Mouse (Mus musculus): Measurements from ENCODE around the gene Asap3. TPM values are rescaled to one million over a fixed set of nuclear protein-coding genes. Genes with fewer than 3 reads are reported as not detected.

The Asap3 gene
- polyA plus RNA-seq, 1 experiment from 2014 or later: 5.1 TPM

DNA sequence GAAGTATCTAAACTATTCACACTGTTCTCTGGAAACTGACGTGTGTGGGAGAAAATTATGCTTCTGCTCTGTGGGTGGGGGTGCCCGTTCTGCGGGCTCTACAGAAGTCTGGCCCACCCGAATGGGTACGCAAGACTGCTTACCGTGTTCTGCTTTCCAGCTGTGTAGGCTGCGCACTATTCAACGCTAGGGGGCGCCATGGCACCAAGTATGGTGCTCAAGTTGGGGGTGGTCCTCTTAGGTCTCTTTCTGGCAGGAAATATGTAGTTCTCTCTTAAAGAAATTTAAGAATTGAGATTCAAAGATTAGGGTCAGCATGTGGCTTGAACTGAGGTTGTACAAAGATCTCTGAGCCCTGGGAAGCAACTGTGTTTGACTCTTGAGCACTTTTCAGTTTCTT, 3.7 kb upstream of the Asap3 start:
- no peak for ATAC-seq (ENCODE audit: insufficient number of reproducible peaks, insufficient read depth, low FRiP score, low read depth)
- Histone ChIP-seq H3K27me3 (ENCODE audit: control insufficient read depth, insufficient read depth, low read length) (no peaks in the 10 kb centered on the region), H3K9ac (replicated peaks; ENCODE audit: low read depth, low read length) (no peak overlapping the region), H3K36me3 (ENCODE audit: control insufficient read depth, insufficient read depth, low read length) (no peaks in the 10 kb centered on the region), H3K27ac (ENCODE audit: low read length) (no peak overlapping the region), H3K4me1 (ENCODE audit: control insufficient read depth, insufficient read depth, low read length) (peaks cover 8% of the 10 kb centered on the region; the same call in 1 of the 2 replicates), H3K4me3 (ENCODE audit: low read depth, low read length) (no peak overlapping the region), H3K4me2 (replicated peaks; ENCODE audit: low read depth, low read length) (no peak overlapping the region), H3K9me3 (ENCODE audit: control insufficient read depth, low read depth, low read length) (no peaks in the 10 kb centered on the region)
- 2% methylated on average over 9 of the region's 9 CpGs for WGBS

DNA sequence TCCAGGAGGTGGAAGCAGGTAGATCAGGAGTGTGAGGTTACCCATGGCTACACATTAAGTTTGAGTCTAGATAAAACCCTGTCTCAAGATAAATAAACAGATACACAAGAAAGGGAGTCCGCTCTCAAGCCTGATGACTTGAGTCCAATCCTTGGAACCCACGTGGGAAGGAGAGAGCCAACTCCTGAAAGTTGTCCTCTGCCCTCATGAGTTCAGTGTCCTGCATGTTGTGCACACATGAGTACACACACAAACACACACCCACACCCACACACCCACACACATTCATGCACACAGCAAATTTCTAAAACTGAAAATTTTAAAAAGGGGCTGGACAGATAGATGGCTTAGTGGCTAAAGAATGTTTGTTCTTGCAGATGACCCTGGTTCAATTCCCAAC, 1.4 kb upstream of the Asap3 start:
- no peak overlapping the region for H3K27ac ChIP-seq (ENCODE audit: low read length)
- no peak for ATAC-seq (ENCODE audit: insufficient number of reproducible peaks, insufficient read depth, low FRiP score, low read depth)
- H3K4me3 ChIP-seq (ENCODE audit: low read depth, low read length): no peak overlapping the region
- H3K36me3 ChIP-seq (ENCODE audit: control insufficient read depth, insufficient read depth, low read length): no peaks in the 10 kb centered on the region
- H3K9ac ChIP-seq (replicated peaks; ENCODE audit: low read depth, low read length): no peak overlapping the region
- no peaks in the 10 kb centered on the region for H3K9me3 ChIP-seq (ENCODE audit: control insufficient read depth, low read depth, low read length)
- peaks cover 8% of the 10 kb centered on the region; the same call in 1 of the 2 replicates for H3K4me1 ChIP-seq (ENCODE audit: control insufficient read depth, insufficient read depth, low read length)
- H3K27me3 ChIP-seq (ENCODE audit: control insufficient read depth, insufficient read depth, low read length): no peaks in the 10 kb centered on the region
- H3K4me2 ChIP-seq (replicated peaks; ENCODE audit: low read depth, low read length): no peak overlapping the region
- 73% methylated on average over 2 of the region's 2 CpGs for WGBS

DNA sequence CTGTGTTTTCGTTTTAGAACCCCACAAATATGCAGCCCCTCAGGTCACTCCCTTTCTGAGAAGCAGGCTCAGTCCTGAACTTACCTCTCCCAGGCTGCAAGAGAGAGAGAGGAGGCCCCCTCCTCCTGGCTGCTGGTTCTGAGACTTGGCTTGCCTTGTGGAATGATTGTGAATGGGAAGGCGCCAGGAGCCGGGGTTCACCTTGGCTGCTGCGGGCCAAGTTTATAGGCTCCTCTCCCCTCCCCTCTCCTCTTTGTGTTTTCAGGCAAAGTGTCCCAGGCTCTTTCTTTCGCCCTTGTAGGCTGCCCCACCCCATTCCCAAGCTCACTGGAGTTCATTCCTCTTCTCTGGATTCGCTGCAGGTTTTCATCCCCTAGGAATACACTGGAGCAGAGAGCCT, 778 bp downstream of the Asap3 start:
- H3K9ac ChIP-seq (replicated peaks; ENCODE audit: low read depth, low read length): peak overlapping the region; percentile 55
- no peak overlapping the region; the same call in 1 of the 2 replicates for H3K27ac ChIP-seq (ENCODE audit: low read length)
- H3K36me3 ChIP-seq (ENCODE audit: control insufficient read depth, insufficient read depth, low read length): no peaks in the 10 kb centered on the region
- peaks cover 8% of the 10 kb centered on the region; the same call in 1 of the 2 replicates for H3K4me1 ChIP-seq (ENCODE audit: control insufficient read depth, insufficient read depth, low read length)
- WGBS: 3% methylated on average over 6 of the region's 6 CpGs
- H3K4me3 ChIP-seq (ENCODE audit: low read depth, low read length): peak overlapping the region; percentile 65
- H3K9me3 ChIP-seq (ENCODE audit: control insufficient read depth, low read depth, low read length): no peaks in the 10 kb centered on the region
- no peaks in the 10 kb centered on the region for H3K27me3 ChIP-seq (ENCODE audit: control insufficient read depth, insufficient read depth, low read length)
- H3K4me2 ChIP-seq (replicated peaks; ENCODE audit: low read depth, low read length): peak overlapping the region; percentile 97
- no peak for ATAC-seq (ENCODE audit: insufficient number of reproducible peaks, insufficient read depth, low FRiP score, low read depth)

DNA sequence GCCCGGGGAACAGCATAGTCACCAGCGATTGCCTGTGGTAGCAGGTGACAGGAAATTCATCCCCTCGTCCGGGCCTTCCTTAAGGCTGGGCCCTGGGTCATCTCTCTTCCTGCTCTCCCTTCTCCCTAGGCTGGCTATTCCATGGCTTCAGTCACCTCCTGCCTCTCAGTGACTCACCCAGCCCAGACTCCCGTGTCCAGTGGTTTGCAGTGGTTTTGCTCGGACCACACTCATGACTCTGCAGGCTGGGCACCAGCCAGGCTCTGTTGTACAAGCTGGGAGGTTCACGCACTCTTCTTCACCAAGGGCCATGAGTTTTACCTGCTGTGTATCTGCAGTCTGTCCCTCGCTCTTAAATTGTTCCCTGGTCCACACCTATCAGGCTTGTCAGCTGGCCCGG, 4.8 kb downstream of the Asap3 start:
- H3K4me1 ChIP-seq (ENCODE audit: control insufficient read depth, insufficient read depth, low read length): peaks cover 20% of the 10 kb centered on the region; the same call in 1 of the 2 replicates
- H3K36me3 ChIP-seq (ENCODE audit: control insufficient read depth, insufficient read depth, low read length): no peaks in the 10 kb centered on the region
- H3K9ac ChIP-seq (replicated peaks; ENCODE audit: low read depth, low read length): no peak overlapping the region
- no peak overlapping the region for H3K4me3 ChIP-seq (ENCODE audit: low read depth, low read length)
- no peak for ATAC-seq (ENCODE audit: insufficient number of reproducible peaks, insufficient read depth, low FRiP score, low read depth)
- H3K27me3 ChIP-seq (ENCODE audit: control insufficient read depth, insufficient read depth, low read length): no peaks in the 10 kb centered on the region
- H3K27ac ChIP-seq (ENCODE audit: low read length): no peak overlapping the region
- no peak overlapping the region for H3K4me2 ChIP-seq (replicated peaks; ENCODE audit: low read depth, low read length)
- WGBS: 85% methylated on average over 9 of the region's 9 CpGs
- no peaks in the 10 kb centered on the region for H3K9me3 ChIP-seq (ENCODE audit: control insufficient read depth, low read depth, low read length)

DNA sequence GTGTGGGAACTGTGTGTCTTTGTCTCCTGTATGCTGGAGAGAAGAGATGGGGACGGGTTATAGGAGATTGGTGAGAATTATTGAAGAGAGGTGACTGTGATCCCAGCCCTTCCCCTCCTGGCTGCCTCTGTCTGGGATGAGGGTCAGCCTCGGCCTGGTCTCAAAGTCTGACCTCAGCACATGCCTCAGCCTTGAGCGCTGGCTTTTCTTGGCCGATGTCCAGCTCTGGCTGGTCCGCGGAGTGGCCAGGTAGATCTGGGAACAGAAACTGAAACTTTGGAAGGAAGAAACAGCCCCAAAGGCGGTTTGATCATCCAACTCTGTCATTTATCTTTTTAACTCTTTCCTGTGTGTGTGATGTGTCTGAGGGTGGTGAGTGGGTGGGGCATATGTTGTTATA, 7.5 kb downstream of the Asap3 start:
- Histone ChIP-seq H3K4me3 (ENCODE audit: low read depth, low read length) (no peak overlapping the region), H3K27ac (ENCODE audit: low read length) (no peak overlapping the region), H3K4me1 (ENCODE audit: control insufficient read depth, insufficient read depth, low read length) (peaks cover 29% of the 10 kb centered on the region), H3K9ac (replicated peaks; ENCODE audit: low read depth, low read length) (no peak overlapping the region), H3K9me3 (ENCODE audit: control insufficient read depth, low read depth, low read length) (no peaks in the 10 kb centered on the region), H3K4me2 (replicated peaks; ENCODE audit: low read depth, low read length) (no peak overlapping the region), H3K27me3 (ENCODE audit: control insufficient read depth, insufficient read depth, low read length) (no peaks in the 10 kb centered on the region), H3K36me3 (ENCODE audit: control insufficient read depth, insufficient read depth, low read length) (no peaks in the 10 kb centered on the region)
- no peak for ATAC-seq (ENCODE audit: insufficient number of reproducible peaks, insufficient read depth, low FRiP score, low read depth)
- WGBS: 56% methylated on average over 7 of the region's 7 CpGs

DNA sequence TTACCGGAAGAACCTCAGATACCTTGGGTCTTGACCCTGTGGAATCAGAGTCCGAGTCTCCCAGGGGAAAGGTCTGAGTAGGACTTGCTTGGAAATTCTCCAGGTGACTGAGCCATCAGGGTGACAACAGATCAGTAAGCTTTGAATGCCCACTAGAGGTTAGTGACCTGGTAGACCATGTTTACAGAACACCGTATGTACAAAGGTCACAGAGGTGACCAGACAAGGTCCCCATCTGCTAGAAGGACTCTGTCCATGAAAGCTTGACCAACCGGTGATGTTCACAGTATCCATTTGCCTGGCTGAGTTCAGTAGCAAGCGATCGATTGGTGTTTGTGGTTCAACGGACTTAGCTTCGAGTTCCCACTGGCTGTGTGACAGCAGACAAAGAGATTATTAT, 8.7 kb downstream of the Asap3 start:
- no peak for ATAC-seq (ENCODE audit: insufficient number of reproducible peaks, insufficient read depth, low FRiP score, low read depth)
- Histone ChIP-seq H3K4me3 (ENCODE audit: low read depth, low read length) (no peak overlapping the region), H3K4me1 (ENCODE audit: control insufficient read depth, insufficient read depth, low read length) (peaks cover 39% of the 10 kb centered on the region), H3K9ac (replicated peaks; ENCODE audit: low read depth, low read length) (no peak overlapping the region), H3K36me3 (ENCODE audit: control insufficient read depth, insufficient read depth, low read length) (no peaks in the 10 kb centered on the region), H3K27ac (ENCODE audit: low read length) (no peak overlapping the region), H3K4me2 (replicated peaks; ENCODE audit: low read depth, low read length) (no peak overlapping the region), H3K9me3 (ENCODE audit: control insufficient read depth, low read depth, low read length) (no peaks in the 10 kb centered on the region), H3K27me3 (ENCODE audit: control insufficient read depth, insufficient read depth, low read length) (no peaks in the 10 kb centered on the region)
- WGBS: 70% methylated on average over 8 of the region's 8 CpGs

DNA sequence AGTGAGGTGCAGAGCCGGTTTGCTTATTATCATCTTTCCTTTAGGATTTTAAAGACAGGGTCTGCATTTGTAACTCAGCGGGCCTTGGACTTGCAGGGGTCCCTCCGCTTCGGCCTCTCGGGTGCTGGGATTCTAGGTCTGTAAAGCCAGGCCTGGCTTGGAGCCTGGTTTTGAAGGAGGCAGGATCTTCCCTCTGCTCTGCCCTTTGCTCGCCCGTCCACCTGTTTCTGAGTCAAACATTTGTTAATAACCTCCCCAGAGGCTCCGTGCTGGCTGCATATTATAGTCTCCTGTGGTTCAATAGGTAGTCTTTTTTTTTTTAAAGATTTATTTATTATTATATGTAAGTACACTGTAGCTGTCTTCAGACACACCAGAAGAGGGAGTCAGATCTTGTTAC, 9.4 kb downstream of the Asap3 start:
- Histone ChIP-seq H3K4me2 (replicated peaks; ENCODE audit: low read depth, low read length) (no peak overlapping the region), H3K4me1 (ENCODE audit: control insufficient read depth, insufficient read depth, low read length) (peaks cover 45% of the 10 kb centered on the region), H3K9me3 (ENCODE audit: control insufficient read depth, low read depth, low read length) (no peaks in the 10 kb centered on the region), H3K27ac (ENCODE audit: low read length) (no peak overlapping the region), H3K36me3 (ENCODE audit: control insufficient read depth, insufficient read depth, low read length) (no peaks in the 10 kb centered on the region), H3K27me3 (ENCODE audit: control insufficient read depth, insufficient read depth, low read length) (no peaks in the 10 kb centered on the region), H3K4me3 (ENCODE audit: low read depth, low read length) (no peak overlapping the region), H3K9ac (replicated peaks; ENCODE audit: low read depth, low read length) (no peak overlapping the region)
- 79% methylated on average over 8 of the region's 8 CpGs for WGBS
- no peak for ATAC-seq (ENCODE audit: insufficient number of reproducible peaks, insufficient read depth, low FRiP score, low read depth)

DNA sequence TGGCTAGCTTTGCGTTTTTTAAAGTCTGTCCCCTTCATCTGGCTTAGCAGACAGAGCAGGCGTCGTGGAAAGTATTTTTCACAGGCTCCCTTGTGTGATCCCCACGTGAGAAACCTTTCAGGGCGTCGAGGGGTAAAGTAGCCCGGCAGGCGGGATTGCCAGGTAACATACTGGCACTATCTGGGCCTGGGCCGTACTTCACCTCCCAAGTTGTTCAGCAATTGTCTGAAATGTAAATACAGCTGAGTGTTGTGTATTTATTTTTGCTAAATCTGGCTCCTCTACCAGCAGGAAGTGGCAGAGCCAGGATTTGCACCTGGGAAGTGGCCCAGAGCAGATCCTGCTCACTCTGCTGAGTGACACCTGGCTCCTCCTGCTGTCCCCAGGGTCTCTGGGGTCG, 10.9 kb downstream of the Asap3 start:
- H3K9me3 ChIP-seq (ENCODE audit: control insufficient read depth, low read depth, low read length): no peaks in the 10 kb centered on the region
- 36% methylated on average over 10 of the region's 10 CpGs for WGBS
- H3K27ac ChIP-seq (ENCODE audit: low read length): peak overlapping the region; percentile 30; the same call in 1 of the 2 replicates
- no peak overlapping the region for H3K4me2 ChIP-seq (replicated peaks; ENCODE audit: low read depth, low read length)
- no peaks in the 10 kb centered on the region for H3K27me3 ChIP-seq (ENCODE audit: control insufficient read depth, insufficient read depth, low read length)
- H3K9ac ChIP-seq (replicated peaks; ENCODE audit: low read depth, low read length): no peak overlapping the region
- H3K36me3 ChIP-seq (ENCODE audit: control insufficient read depth, insufficient read depth, low read length): no peaks in the 10 kb centered on the region
- no peak overlapping the region for H3K4me3 ChIP-seq (ENCODE audit: low read depth, low read length)
- peaks cover 45% of the 10 kb centered on the region for H3K4me1 ChIP-seq (ENCODE audit: control insufficient read depth, insufficient read depth, low read length)
- ATAC-seq (ENCODE audit: insufficient number of reproducible peaks, insufficient read depth, low FRiP score, low read depth): no peak

DNA sequence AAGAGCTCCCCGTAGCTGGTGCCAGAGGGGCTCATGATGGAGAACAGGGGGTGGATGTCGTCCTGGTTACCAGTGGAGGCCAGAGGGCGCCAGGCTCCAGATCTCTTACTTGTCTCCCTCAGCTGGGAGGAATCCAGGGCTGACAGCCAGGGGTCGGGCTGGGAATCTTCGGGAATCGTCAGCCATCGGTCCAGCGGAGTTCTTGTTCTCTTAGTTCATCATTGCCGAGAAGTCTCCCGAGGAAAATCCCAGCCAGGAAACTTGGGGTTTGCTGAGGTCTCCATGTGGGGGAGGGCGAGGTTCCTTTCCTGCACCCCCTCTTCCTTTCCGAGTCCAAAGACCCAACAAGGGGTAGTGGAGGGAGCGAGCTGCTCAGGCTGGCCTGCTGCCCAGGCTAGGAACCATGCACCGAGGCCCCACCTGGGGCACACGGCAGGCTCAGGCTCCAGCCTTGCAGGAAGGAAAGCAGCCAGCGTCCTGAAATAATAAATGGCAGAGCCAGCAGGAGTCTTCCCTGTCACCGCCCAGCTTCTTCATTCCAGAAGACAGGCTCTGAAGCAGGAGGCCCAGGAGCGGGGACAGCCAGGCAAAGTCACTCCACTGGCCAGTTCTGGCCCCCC, 12.5 kb downstream of the Asap3 start:
- H3K4me2 ChIP-seq (replicated peaks; ENCODE audit: low read depth, low read length): peak overlapping the region; percentile 15; the same call in 1 of the 2 replicates
- no peak overlapping the region for H3K4me3 ChIP-seq (ENCODE audit: low read depth, low read length)
- no peaks in the 10 kb centered on the region for H3K9me3 ChIP-seq (ENCODE audit: control insufficient read depth, low read depth, low read length)
- 0 out of 2 replicates have a peak, but pooled peaks have one; percentile 15 for ATAC-seq (ENCODE audit: insufficient number of reproducible peaks, insufficient read depth, low FRiP score, low read depth)
- 14% methylated on average over 15 of the region's 18 CpGs for WGBS
- H3K27ac ChIP-seq (ENCODE audit: low read length): peak overlapping the region; percentile 85
- no peak overlapping the region for H3K9ac ChIP-seq (replicated peaks; ENCODE audit: low read depth, low read length)
- H3K27me3 ChIP-seq (ENCODE audit: control insufficient read depth, insufficient read depth, low read length): no peaks in the 10 kb centered on the region
- H3K36me3 ChIP-seq (ENCODE audit: control insufficient read depth, insufficient read depth, low read length): no peaks in the 10 kb centered on the region
- peaks cover 39% of the 10 kb centered on the region for H3K4me1 ChIP-seq (ENCODE audit: control insufficient read depth, insufficient read depth, low read length)
